Mouse (Mus musculus) megakaryocyte progenitor cell, adult 5-6 weeks (primary cell): ENCODE results near the gene Wdr82. TPM values are rescaled to one million over a fixed set of nuclear protein-coding genes. Genes with fewer than 3 reads are reported as not detected.

Source experiments
- ATAC-seq: replicated peaks from 2 replicates; pipeline ENCODE4 v1.8.0; 2016; ENCODE audit warnings: mild to moderate bottlenecking, moderate TSS enrichment, inconsistent platforms; ENCODE audit not compliant: poor library complexity
- total RNA-seq, 2 experiments: library from RNA; stranded (forward) in 1 of 2; stranded (reverse) in 1 of 2; fragments of 157-497, 149-512 nt in 1 of 2; fragments of 200-1000 nt in 1 of 2; gene quantifications; 2 replicates each; pipeline versions ENCODE4 v1.2.3 to v1.2.4; 2015 to 2017

Wdr82 gene
- 58.1 and 58.5 TPM in 2 replicates for total RNA-seq (2015)
- total RNA-seq (2017) = 63.6 and 72.5 TPM in 2 replicates

GRCm38 (mm10) chr9:106170556-106171345 is at the start of gene Wdr82:
Gene Wdr82 (plus strand): TSS chr9:106170928.
- ATAC-seq = peak; percentile 82

- ATAC-seq = peak; percentile 75
Observed at GRCm38 (mm10) chr9:106123599-106123998, 47.1 kb upstream of the Wdr82 start.

GRCm38 (mm10) chr9:106126786-106127251 is 43.9 kb upstream of the Wdr82 start:
- ATAC-seq = no peak

- ATAC-seq = 0 out of 2 replicates have a peak, but pooled peaks have one; percentile 31
Observed at GRCm38 (mm10) chr9:106129072-106129471, 41.7 kb upstream of the Wdr82 start.

- ATAC-seq = no peak
Observed at GRCm38 (mm10) chr9:106130250-106130649, 40.5 kb upstream of the Wdr82 start.

GRCm38 (mm10) chr9:106137671-106138216 is 33.0 kb upstream of the Wdr82 start:
- ATAC-seq = no peak

- no peak for ATAC-seq
Observed at GRCm38 (mm10) chr9:106139763-106140162, 31.0 kb upstream of the Wdr82 start.

- ATAC-seq = no peak
Observed at GRCm38 (mm10) chr9:106141955-106142354, 28.8 kb upstream of the Wdr82 start.

GRCm38 (mm10) chr9:106144176-106144575 is 26.6 kb upstream of the Wdr82 start:
- no peak for ATAC-seq

GRCm38 (mm10) chr9:106145582-106145981 is 25.1 kb upstream of the Wdr82 start:
- ATAC-seq = no peak

- ATAC-seq = peak; percentile 88
Observed at GRCm38 (mm10) chr9:106147281-106147680, 23.4 kb upstream of the Wdr82 start.

GRCm38 (mm10) chr9:106147851-106148431 is 22.8 kb upstream of the Wdr82 start:
- ATAC-seq = no peak

- ATAC-seq = peak; percentile 13; the same call in 1 of the 2 replicates
Observed at GRCm38 (mm10) chr9:106148541-106149398, 22.0 kb upstream of the Wdr82 start.

- ATAC-seq = no peak
Observed at GRCm38 (mm10) chr9:106149399-106149754, 21.4 kb upstream of the Wdr82 start.

GRCm38 (mm10) chr9:106154106-106154505 is 16.6 kb upstream of the Wdr82 start:
- ATAC-seq = no peak

- peak; percentile 63 for ATAC-seq
Observed at GRCm38 (mm10) chr9:106156419-106156818, 14.3 kb upstream of the Wdr82 start.

- no peak for ATAC-seq
Observed at GRCm38 (mm10) chr9:106156921-106157622, 13.7 kb upstream of the Wdr82 start.

GRCm38 (mm10) chr9:106157623-106157925 is 13.2 kb upstream of the Wdr82 start:
- ATAC-seq = no peak

GRCm38 (mm10) chr9:106158037-106158491 is 12.7 kb upstream of the Wdr82 start, which contains the start of gene Glyctk:
Gene Glyctk (minus strand): TSS chr9:106158138.
- ATAC-seq = no peak

- ATAC-seq = no peak
Observed at GRCm38 (mm10) chr9:106159237-106159636, 11.5 kb upstream of the Wdr82 start.
